Mouse (Mus musculus) lung, postnatal 0 days (tissue): Measurements from ENCODE around the gene Gm10073.

Experiments used
- CTCF ChIP-seq: IDR thresholded peaks from 2 replicates; pipeline ENCODE4 v1.5.1; 2016; ENCODE audit warnings: antibody characterized with exemption, mild to moderate bottlenecking
- EP300 ChIP-seq: IDR thresholded peaks from 2 replicates; pipeline ENCODE4 v1.6.1; 2016; ENCODE audit warnings: antibody characterized with exemption, mild to moderate bottlenecking, control low read depth

- TF ChIP-seq CTCF (no peak), EP300 (no peak)
Observed at GRCm38 (mm10) chr8:106606601-106607145, 33.4 kb upstream of the Gm10073 start.
